Mouse (Mus musculus): ENCODE data around the gene Prss54.
"Not testable (repeated sequence)": the region's sequence is repeated elsewhere in the genome, so short reads cannot be mapped to it uniquely, and the experiment has no call there.

The Prss54 gene

GRCm38 (mm10) chr8:95576240-95576639 lies at the start of gene Prss54:
Prss54 (minus strand) TSS chr8:95576340.
- no peak for DNase-seq (ENCODE audit: extremely low spot score, low read depth, low spot score)

- DNase-seq (ENCODE audit: extremely low spot score, low read depth, low spot score): no peak
Measured at GRCm38 (mm10) chr8:95624833-95625232, 48.7 kb upstream of the Prss54 start.

- DNase-seq (ENCODE audit: extremely low spot score, low read depth, low spot score): no peak
Measured at GRCm38 (mm10) chr8:95620046-95620445, 43.9 kb upstream of the Prss54 start.

DNA sequence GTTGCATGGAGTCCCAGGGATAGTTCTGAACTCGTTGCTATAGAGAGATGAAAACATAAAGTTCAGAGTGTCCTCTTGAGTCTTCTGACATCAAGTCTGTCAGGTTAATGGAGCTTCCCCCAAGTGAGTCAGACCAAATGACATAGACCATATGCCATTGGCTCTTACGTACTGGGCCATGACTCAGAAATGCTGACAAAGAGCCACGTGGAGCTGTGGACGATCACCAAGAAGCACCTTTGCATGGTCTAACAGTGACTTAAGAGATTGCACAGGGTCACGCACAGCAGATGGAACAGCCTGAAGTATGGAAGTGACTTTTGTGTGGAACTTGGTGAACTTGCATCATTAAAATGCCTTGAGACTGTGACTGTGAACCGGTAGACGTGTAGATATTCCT lies 40.2 kb upstream of the Prss54 start:
- no peak for DNase-seq (ENCODE audit: extremely low spot score, low read depth, low spot score)

DNA sequence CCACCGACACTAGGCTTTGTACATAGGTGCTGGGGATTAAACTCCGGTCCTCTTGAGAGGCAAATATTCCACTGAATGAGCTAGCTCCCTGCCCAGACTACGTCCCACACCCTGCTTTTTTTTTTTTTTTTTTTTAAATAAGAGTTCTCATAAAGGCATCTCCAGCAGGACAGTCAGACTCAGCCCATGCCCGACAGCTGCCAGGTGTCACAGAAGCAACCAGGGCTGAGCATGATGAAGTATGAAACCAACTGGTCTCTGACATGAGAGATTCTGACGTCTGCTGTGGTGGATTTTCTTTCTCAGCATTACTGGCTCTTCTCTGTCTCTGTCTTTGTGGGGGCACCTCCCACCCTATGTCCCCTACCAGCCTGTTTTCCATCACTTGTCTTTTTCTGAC lies 35.6 kb upstream of the Prss54 start:
- DNase-seq (ENCODE audit: extremely low spot score, low read depth, low spot score): no peak

- no peak for DNase-seq (ENCODE audit: extremely low spot score, low read depth, low spot score)
Measured at GRCm38 (mm10) chr8:95610749-95611148, 34.6 kb upstream of the Prss54 start.

- no peak for DNase-seq (ENCODE audit: extremely low spot score, low read depth, low spot score)
Measured at GRCm38 (mm10) chr8:95609406-95609805, 33.3 kb upstream of the Prss54 start.

DNA sequence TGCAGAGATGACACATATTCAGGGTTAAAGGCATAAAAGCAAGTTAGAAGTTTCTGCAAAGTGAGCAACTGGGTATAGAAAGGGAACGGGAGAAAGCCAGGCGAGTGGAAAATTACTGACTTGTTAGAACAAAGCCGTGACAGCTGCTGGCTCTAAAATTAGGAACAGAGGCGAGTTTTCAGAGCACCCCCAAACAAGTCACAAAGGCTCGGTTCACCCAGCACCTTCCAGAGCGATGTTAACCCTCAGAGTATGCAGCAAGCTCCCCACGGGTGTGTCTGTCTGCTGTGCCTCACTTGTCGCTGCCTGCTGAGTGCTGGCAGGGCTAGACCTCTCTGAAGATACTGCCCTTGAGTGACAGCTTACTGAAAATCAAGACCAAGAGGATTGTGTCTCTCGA lies 31.1 kb upstream of the Prss54 start:
- DNase-seq (ENCODE audit: extremely low spot score, low read depth, low spot score): no peak

DNA sequence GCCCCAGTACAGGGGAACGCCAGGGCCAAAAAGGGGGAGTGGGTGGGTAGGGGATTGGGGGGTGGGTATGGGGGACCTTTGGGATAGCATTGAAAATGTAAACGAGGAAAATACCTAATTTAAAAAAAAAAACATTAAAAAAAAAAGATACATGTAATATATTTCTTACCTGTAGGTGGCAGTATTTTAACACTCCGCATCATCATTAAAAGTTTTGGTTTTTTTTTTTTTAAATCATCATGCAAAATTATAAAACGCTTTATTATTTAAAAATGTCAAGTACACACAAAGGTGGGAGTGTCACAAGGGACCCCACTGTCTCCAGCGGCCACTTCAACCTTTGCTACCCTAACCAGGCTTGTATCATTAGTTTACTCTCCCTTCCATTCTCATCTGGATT lies 30.4 kb upstream of the Prss54 start:
- not testable (repeated sequence) for DNase-seq (ENCODE audit: extremely low spot score, low read depth, low spot score)

- no peak for DNase-seq (ENCODE audit: extremely low spot score, low read depth, low spot score)
Measured at GRCm38 (mm10) chr8:95602168-95602567, 26.0 kb upstream of the Prss54 start.

- DNase-seq (ENCODE audit: extremely low spot score, low read depth, low spot score): no peak
Measured at GRCm38 (mm10) chr8:95601306-95601705, 25.2 kb upstream of the Prss54 start.

DNA sequence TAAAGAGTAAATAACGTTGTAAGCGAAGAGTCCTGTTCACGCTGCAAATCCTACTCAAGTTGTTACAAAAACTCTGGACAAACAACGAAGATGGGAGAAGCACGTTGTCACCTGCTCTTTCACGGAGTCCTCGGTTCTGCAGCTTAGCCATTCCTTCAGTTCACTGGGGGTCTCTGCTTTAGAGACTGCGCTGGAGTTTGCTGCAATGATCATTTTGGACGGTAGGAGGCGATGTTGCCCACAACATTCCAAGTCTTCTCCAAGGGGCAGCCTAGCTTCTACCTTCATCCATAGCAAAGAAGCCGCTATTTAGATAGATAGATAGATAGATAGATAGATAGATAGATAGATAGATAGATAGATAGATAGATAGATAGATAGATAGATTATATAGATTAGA lies 23.7 kb upstream of the Prss54 start:
- DNase-seq (ENCODE audit: extremely low spot score, low read depth, low spot score): peak; percentile 60

- no peak for DNase-seq (ENCODE audit: extremely low spot score, low read depth, low spot score)
Measured at GRCm38 (mm10) chr8:95596841-95597241, 20.7 kb upstream of the Prss54 start.

DNA sequence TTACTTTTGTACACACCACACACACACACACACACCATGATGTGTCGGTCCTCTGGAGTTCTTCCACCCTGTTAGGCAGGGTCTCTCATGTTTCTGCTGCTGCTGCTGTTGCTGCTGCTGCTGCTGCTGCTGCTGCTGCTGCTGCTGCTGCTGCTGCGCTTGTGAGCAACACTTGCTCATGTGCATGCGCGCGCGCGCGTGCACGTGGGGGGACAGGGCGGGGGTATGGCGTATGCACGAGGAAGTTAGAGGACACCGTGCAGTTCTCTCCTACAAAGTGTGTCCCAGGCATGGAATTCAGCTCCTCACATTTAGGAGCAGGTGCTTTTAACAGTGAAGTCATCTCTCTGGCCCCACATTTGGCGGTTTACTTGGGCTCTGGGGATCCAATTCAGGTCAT lies 19.0 kb upstream of the Prss54 start:
- DNase-seq (ENCODE audit: extremely low spot score, low read depth, low spot score): no peak

DNA sequence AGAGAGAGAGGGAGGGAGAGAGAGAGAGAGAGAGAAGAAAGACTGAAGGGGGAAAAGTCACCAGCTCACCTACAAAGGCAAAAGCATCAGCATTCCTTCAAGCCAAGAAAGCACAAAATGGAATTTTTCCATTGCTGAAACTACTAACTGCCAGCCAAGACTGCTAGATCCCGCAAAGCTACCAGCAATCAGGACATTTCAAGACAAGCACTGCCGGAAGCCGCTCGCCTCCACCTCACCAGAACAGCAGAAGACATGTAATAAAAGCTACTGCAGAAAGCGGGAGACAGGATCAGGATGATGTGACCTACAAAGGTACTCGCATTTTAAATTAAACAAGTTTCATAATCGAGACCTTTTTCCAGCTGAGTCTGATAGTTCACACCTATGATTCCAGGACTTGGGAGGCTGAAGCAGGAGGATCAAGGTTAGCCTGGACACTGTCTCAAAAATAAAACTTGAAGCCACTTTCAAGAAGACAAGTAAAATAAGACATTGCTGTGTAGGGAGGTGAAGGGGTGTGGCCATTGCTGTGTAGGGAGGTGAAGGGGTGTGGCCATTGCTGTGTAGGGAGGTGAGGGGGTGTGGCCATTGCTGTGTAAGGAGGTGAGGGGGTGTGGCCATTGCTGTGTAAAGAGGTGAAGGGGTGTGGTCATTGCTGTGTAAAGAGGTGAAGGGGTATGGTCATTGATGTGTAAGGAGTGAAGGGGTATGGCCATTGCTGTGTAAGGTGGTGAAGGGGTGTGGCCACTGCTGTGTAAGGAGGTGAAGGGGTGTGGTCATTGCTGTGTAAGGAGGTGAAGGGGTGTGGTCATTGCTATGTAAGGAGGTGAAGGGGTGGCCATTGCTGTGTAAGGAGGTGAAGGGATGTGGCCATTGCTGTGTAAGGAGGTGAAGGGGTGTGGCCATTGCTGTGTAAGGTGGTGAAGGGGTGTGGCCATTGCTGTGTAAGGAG lies 17.6 kb upstream of the Prss54 start:
- no peak for DNase-seq (ENCODE audit: extremely low spot score, low read depth, low spot score)

DNA sequence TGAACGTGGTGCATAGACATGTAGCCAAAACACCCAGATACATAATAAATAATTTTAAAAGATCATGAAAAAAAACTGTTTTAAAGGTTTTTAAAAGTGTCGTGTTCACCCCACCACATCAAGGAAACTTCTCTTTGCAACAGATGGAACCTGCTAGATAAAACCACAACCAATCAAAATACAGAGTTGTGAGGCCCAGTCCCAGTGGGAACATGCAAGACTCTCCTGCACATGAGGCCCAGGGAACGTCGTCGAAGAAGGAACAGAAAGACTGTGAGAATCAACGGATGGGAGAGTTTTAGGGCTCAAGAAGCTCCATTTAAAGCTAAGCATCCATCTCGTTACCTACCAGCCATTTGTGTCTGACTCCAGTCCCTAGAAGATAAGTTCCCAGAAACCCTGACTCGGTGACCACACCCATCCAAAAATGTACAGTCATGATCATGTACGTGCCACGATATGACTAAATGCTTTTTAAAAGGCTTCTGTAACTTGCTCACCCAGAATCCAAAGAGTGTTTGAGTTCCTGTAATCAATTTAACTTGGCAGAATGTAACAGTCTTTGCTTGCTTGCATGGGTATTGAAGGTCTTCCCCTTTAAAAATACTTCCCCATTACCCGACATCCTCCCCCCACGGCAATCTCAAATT lies 16.1 kb upstream of the Prss54 start:
- DNase-seq (ENCODE audit: extremely low spot score, low read depth, low spot score): no peak

- no peak for DNase-seq (ENCODE audit: extremely low spot score, low read depth, low spot score)
Measured at GRCm38 (mm10) chr8:95590539-95590938, 14.4 kb upstream of the Prss54 start.

DNA sequence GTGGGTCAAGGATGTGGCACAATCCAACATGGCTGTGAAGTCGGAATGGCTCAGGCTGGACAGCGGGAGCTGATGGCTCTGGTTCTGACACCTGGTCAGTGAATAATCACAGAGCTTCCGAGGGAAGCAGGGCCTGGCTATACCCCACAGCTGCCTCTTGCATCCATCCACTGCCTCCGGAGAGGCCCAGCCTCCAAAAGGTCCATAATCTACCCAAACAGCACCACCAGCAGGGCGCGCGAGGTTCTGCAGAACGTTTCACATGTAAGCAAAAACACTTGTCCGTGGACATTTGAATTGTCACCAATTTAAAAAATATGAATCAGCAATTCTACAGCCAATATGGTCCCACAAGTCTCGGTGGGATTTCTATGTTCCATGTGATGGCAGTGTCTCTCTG lies 13.1 kb upstream of the Prss54 start:
- DNase-seq (ENCODE audit: extremely low spot score, low read depth, low spot score): no peak

- no peak for DNase-seq (ENCODE audit: extremely low spot score, low read depth, low spot score)
Measured at GRCm38 (mm10) chr8:95587339-95587738, 11.2 kb upstream of the Prss54 start.

GRCm38 (mm10) chr8:95573146-95573545 lies 3.0 kb downstream of the Prss54 start:
- no peak for DNase-seq (ENCODE audit: extremely low spot score, low read depth, low spot score)

GRCm38 (mm10) chr8:95566809-95567208 lies 9.3 kb downstream of the Prss54 start:
- no peak for DNase-seq (ENCODE audit: extremely low spot score, low read depth, low spot score)

GRCm38 (mm10) chr8:95566217-95566616 lies 9.9 kb downstream of the Prss54 start:
- no peak for DNase-seq (ENCODE audit: extremely low spot score, low read depth, low spot score)

Data from hindlimb bud, embryonic 11.5 days (tissue).